Mouse (Mus musculus): Measurements from ENCODE around the gene Vsig4. TPM values are rescaled to one million over a fixed set of nuclear protein-coding genes. Genes with fewer than 3 reads are reported as not detected.
A peak's percentile ranks its signal among the peaks of the same experiment; 100 is the strongest.
"Not testable (repeated sequence)": the region's sequence is repeated elsewhere in the genome, so short reads cannot be mapped to it uniquely, and the experiment has no call there.

The Vsig4 gene
- polyA plus RNA-seq, 1 experiment from 2014 or later: not detected

DNA sequence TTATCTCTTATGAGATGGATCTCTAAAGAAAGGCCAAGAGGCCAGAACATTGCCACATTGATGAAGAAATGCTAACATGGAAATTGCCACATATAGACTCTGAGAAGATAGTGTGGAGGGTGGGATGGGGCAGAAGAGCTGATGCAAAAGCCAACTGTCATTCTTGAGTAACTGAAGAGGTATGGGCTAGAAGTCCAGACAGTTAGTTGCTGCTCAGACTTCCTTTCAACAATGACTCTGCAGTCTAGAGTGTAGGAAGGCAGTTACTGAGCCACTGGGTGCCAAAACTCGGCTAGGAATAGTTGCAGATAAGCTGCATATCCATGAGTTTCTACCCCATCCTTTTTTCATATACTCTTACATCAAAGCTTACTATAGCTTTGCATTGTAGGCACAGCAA is 75.2 kb downstream of the Vsig4 start:
- ATAC-seq: no peak
- Histone ChIP-seq H3K4me1 (ENCODE audit: control insufficient read depth, insufficient read depth, low read depth, low read length) (no peaks in the 10 kb centered on the region), H3K4me3 (ENCODE audit: low read length) (no peak overlapping the region), H3K4me2 (ENCODE audit: low read length) (no peak overlapping the region), H3K36me3 (ENCODE audit: control insufficient read depth, insufficient read depth, low read length) (no peaks in the 10 kb centered on the region), H3K27me3 (replicated peaks; ENCODE audit: control insufficient read depth, insufficient read depth, low read length) (no peaks in the 10 kb centered on the region), H3K9ac (ENCODE audit: low read depth, low read length) (no peak overlapping the region), H3K9me3 (ENCODE audit: control insufficient read depth, low read length) (no peaks in the 10 kb centered on the region), H3K27ac (ENCODE audit: low read depth, low read length) (no peak overlapping the region)
- 60% methylated on average over 1 of the region's 1 CpGs for WGBS

- no peak for ATAC-seq
- WGBS: 57% methylated on average over 1 of the region's 1 CpGs
These were observed 86.4 kb downstream of the Vsig4 start for GRCm38 (mm10) chrX:96206872-96207271.

DNA sequence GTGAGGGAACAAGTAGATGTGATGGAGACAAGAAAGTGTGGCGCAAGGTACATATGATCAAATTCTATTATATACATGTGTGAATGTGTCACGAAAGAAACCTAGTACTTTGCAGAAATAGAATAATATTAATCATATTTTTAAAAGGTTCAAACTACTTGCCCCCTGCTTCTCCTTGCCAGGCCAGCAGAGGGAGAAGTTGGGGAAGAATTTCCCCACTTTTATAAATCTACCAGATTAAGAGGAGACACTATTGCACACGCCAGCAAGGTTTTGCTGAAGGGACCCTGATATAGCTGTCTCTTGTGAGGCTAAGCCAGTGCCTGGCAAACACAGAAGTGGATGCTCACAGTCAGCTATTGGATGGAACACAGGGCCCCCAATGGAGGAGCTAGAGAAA is 88.1 kb downstream of the Vsig4 start:
- H3K27me3 ChIP-seq (replicated peaks; ENCODE audit: control insufficient read depth, insufficient read depth, low read length); H3K9ac ChIP-seq (ENCODE audit: low read depth, low read length); H3K4me2 ChIP-seq (ENCODE audit: low read length); H3K4me1 ChIP-seq (ENCODE audit: control insufficient read depth, insufficient read depth, low read depth, low read length); H3K9me3 ChIP-seq (ENCODE audit: control insufficient read depth, low read length); H3K27ac ChIP-seq (ENCODE audit: low read depth, low read length); H3K36me3 ChIP-seq (ENCODE audit: control insufficient read depth, insufficient read depth, low read length); ATAC-seq; H3K4me3 ChIP-seq (ENCODE audit: low read length): not testable (repeated sequence)
- 85% methylated on average over 3 of the region's 3 CpGs for WGBS

More at GRCm38 (mm10) chrX:96206872-96207271, 86.4 kb downstream of the Vsig4 start:
- no peak overlapping the region for H3K4me3 ChIP-seq (ENCODE audit: low read length)
- no peaks in the 10 kb centered on the region for H3K27me3 ChIP-seq (replicated peaks; ENCODE audit: control insufficient read depth, insufficient read depth, low read length)
- no peaks in the 10 kb centered on the region for H3K36me3 ChIP-seq (ENCODE audit: control insufficient read depth, insufficient read depth, low read length)
- no peak overlapping the region for H3K9ac ChIP-seq (ENCODE audit: low read depth, low read length)
- H3K27ac ChIP-seq (ENCODE audit: low read depth, low read length): no peak overlapping the region
- H3K4me1 ChIP-seq (ENCODE audit: control insufficient read depth, insufficient read depth, low read depth, low read length): no peaks in the 10 kb centered on the region
- no peak overlapping the region for H3K4me2 ChIP-seq (ENCODE audit: low read length)
- H3K9me3 ChIP-seq (ENCODE audit: control insufficient read depth, low read length): no peaks in the 10 kb centered on the region

MicroRNA genes within 50 kb of the gene (microRNA counts, 519-probe panel; counts per million panel counts)
- microRNA mmu-miR-223: 2,034 counts per million, percentile 30 among the panel's probes with 10 or more counts

Small RNA genes lying within 50 kb of the gene (microRNA-seq; reads per million reads assigned to microRNA genes)
- 200 reads per million, percentile 58 among the genes with 10 or more reads in this experiment for gene Mir223

Other genes with a start within 250 kb of the Vsig4 start
- gene Msn, start 197.4 kb downstream of the Vsig4 start, polyA plus RNA-seq (2015; fragmentation: Nextera tagmentation; extraction: Ambion mirVana): 35.5 and 50.2 TPM in 2 replicates
- gene Heph, start 161.9 kb upstream of the Vsig4 start, polyA plus RNA-seq (2015; fragmentation: Nextera tagmentation; extraction: Ambion mirVana): 4.2 and 5.3 TPM in 2 replicates
- gene Hsf3, start 162.9 kb upstream of the Vsig4 start, polyA plus RNA-seq (2015; fragmentation: Nextera tagmentation; extraction: Ambion mirVana): 0.08 TPM in 1 of 2 replicates, not detected in the other